Mouse (Mus musculus) embryonic fibroblast, embryonic 13.5 days (primary cell): ENCODE results near the gene Nop56.

Experiments
- CTCF ChIP-seq: IDR thresholded peaks from 2 replicates; pipeline ENCODE4 v1.5.1; 2011; ENCODE audit warnings: mild to moderate bottlenecking, control low read depth, low read length, moderate library complexity, borderline replicate concordance; ENCODE audit not compliant: insufficient read depth
- POLR2A ChIP-seq: IDR thresholded peaks from 2 replicates; pipeline ENCODE4 v1.6.1; 2011; ENCODE audit warnings: low read depth, mild to moderate bottlenecking, control low read depth, low read length, moderate library complexity

DNA sequence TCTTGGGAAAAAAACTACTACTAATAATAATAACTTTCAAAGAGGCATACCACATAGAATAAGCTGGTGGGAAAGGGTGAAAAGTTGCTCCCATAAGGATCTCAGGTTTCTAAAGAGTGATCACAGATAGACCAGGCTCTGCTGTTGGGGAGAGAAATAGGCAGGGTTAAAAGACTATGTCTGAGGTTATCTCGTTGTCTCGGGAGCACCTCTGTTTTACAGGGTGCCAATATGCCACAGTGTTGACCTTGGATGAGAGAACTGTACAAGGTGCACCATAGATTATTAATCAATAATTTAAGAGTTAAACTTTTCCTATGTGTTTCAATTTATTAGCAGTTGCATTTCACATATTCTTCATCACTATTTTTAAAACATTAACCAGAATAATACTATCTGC, 12.3 kb upstream of the Nop56 start:
- TF ChIP-seq CTCF = no peak
- TF ChIP-seq POLR2A = no peak
